Mouse (Mus musculus) kidney, adult 2 months (tissue): Measurements from ENCODE around the gene Adck2.

Experiments used
- CTCF ChIP-seq: fragments of 200-500 bp; conservative IDR thresholded peaks from 2 replicates; pipeline ENCODE4 v1.5.1; 2011; ENCODE audit warnings: low read depth, mild to moderate bottlenecking, control low read depth, low read length, moderate library complexity, mixed read lengths; ENCODE audit not compliant: insufficient read depth, insufficient read length
- POLR2A ChIP-seq: fragments of 200-500 bp; IDR thresholded peaks from one replicate; pipeline ENCODE4 v1.6.1; 2011; ENCODE audit warnings: low read depth, low read length, control low read depth

GRCm38 (mm10) chr6:39526797-39527196, 46.9 kb upstream of the Adck2 start:
- TF ChIP-seq POLR2A (no peak), CTCF (no peak)
